Mouse (Mus musculus) forebrain, postnatal 0 days (tissue): ENCODE results near the gene Irs1. TPM values are rescaled to one million over a fixed set of nuclear protein-coding genes. Genes with fewer than 3 reads are reported as not detected.

Source experiments
- ATAC-seq: fragments of 200-750 bp; cut with Nextera tagmentation; 2 replicates; pipeline ENCODE4 v1.8.0; 2017; ENCODE audit warnings: mild to moderate bottlenecking, moderate library complexity
- DNase-seq: peaks from one replicate; pipeline ENCODE4 v3.0.0-alpha.2; 2015
- H3K27ac ChIP-seq: fragments of 300-500 bp; sonication (generic); 2 replicates; pipeline ENCODE4 v1.5.1; 2014; ENCODE audit warnings: low read depth, mild to moderate bottlenecking, antibody characterized with exemption, low read length, moderate library complexity, mixed read lengths
- H3K27me3 ChIP-seq: fragments of 300-500 bp; sonication (generic); 2 replicates; pipeline ENCODE4 v1.6.1; 2014; ENCODE audit warnings: mild to moderate bottlenecking, low read length, mixed read lengths; ENCODE audit not compliant: insufficient read depth
- H3K36me3 ChIP-seq: fragments of 300-500 bp; sonication (generic); 2 replicates; pipeline ENCODE4 v1.6.1; 2014; ENCODE audit warnings: mild to moderate bottlenecking, moderate library complexity; ENCODE audit not compliant: insufficient read depth
- H3K4me1 ChIP-seq: fragments of 300-500 bp; sonication (generic); 2 replicates; pipeline ENCODE4 v1.6.1; 2014; ENCODE audit warnings: antibody characterized with exemption; ENCODE audit not compliant: insufficient read depth
- H3K4me2 ChIP-seq: fragments of 300-500 bp; sonication (generic); 2 replicates; pipeline ENCODE4 v1.6.1; 2014; ENCODE audit warnings: low read depth, mild to moderate bottlenecking, moderate library complexity
- H3K4me3 ChIP-seq: fragments of 300-500 bp; sonication (generic); 2 replicates; pipeline ENCODE4 v1.5.1; 2014; ENCODE audit warnings: low read depth, low read length, mixed read lengths
- H3K9ac ChIP-seq: fragments of 300-500 bp; sonication (generic); 2 replicates; pipeline ENCODE4 v1.6.1; 2014; ENCODE audit warnings: mild to moderate bottlenecking
- H3K9me3 ChIP-seq: fragments of 300-500 bp; sonication (generic); 2 replicates; pipeline ENCODE4 v1.6.1; 2016; ENCODE audit warnings: low read length
- CTCF ChIP-seq: sonication (generic); IDR thresholded peaks from 2 replicates; pipeline ENCODE4 v1.5.1; 2016; ENCODE audit warnings: antibody characterized with exemption, control low read depth, low read depth
- WGBS: fragments of 180-500 bp; shearing (Covaris S2); extraction: QIAGEN DNeasy Blood & Tissue Kit; methylation state at CpG from one replicate; pipeline ENCODE4 v1.1.7; 2014; 5-methylcytosine and 5-hydroxymethylcytosine counted together
- polyA plus RNA-seq: library from polyadenylated mRNA; unstranded; fragments of >200 nt; fragmentation: Nextera tagmentation; extraction: Ambion mirVana; gene quantifications from 2 replicates; pipeline ENCODE4 v1.2.1, GENCODE M21; 2015
- total RNA-seq: library from RNA; depleted of rRNA; stranded (reverse); fragments of >200 nt; gene quantifications from 2 replicates; pipeline ENCODE4 v1.2.3, GENCODE M21; 2014

The Irs1 gene
- total and polyA plus RNA-seq, 2 experiments from 2014 or later = 4.4 to 45.3 TPM

DNA sequence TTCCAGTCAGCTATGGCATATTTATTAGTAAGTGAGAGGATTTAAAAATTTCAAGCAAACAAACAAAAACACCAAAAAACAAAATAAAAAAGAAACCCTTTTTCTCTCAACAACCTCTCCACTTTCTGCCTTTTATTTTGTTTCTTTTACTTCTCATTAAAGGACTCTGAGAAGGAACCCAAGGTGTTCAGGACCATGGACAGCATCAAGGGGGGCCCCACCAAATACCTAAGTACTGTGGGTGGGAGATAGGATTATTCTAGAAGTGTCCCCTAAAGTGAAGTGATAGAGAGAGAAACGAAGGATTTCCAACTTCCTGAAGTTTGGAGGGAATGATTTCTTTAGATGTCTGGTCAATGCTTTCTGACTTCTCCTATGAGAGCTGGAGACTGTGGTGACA is 7.4 kb upstream of the Irs1 start:
- H3K27ac ChIP-seq = no peak overlapping the region
- no peaks in the 10 kb centered on the region for H3K27me3 ChIP-seq
- no peaks in the 10 kb centered on the region for H3K9me3 ChIP-seq
- no peaks in the 10 kb centered on the region for H3K36me3 ChIP-seq
- DNase-seq = no peak
- no peak overlapping the region for H3K4me2 ChIP-seq
- no peaks in the 10 kb centered on the region for H3K4me1 ChIP-seq
- no peak for ATAC-seq
- no peak overlapping the region for H3K9ac ChIP-seq
- H3K4me3 ChIP-seq = no peak overlapping the region
- no peak for TF ChIP-seq CTCF
- 44% methylated on average over 1 of the region's 1 CpGs for WGBS

- ATAC-seq (no peak), DNase-seq (peak; percentile 86)
- H3K4me1 ChIP-seq = peaks cover 9% of the 10 kb centered on the region; the same call in 1 of the 2 replicates
- no peak overlapping the region for H3K4me3 ChIP-seq
- H3K9me3 ChIP-seq = no peaks in the 10 kb centered on the region
- H3K27me3 ChIP-seq = no peaks in the 10 kb centered on the region
- no peak overlapping the region for H3K9ac ChIP-seq
- H3K27ac ChIP-seq = no peak overlapping the region
- H3K36me3 ChIP-seq = no peaks in the 10 kb centered on the region
- H3K4me2 ChIP-seq = no peak overlapping the region
- 7% methylated on average over 6 of the region's 6 CpGs for WGBS
- peak; percentile 79 for TF ChIP-seq CTCF
These were observed 2.9 kb upstream of the Irs1 start for GRCm38 (mm10) chr1:82294102-82294501.

GRCm38 (mm10) chr1:82292771-82293170 is 1.6 kb upstream of the Irs1 start:
- Histone ChIP-seq H3K36me3 (peaks cover 3% of the 10 kb centered on the region; the same call in 1 of the 2 replicates), H3K9me3 (no peaks in the 10 kb centered on the region), H3K4me2 (peak overlapping the region; percentile 72), H3K9ac (peak overlapping the region; percentile 33), H3K27ac (peak overlapping the region; percentile 36; the same call in 1 of the 2 replicates), H3K27me3 (no peaks in the 10 kb centered on the region), H3K4me1 (peaks cover 12% of the 10 kb centered on the region; the same call in 1 of the 2 replicates), H3K4me3 (peak overlapping the region; percentile 88)
- no peak for TF ChIP-seq CTCF
- ATAC-seq (peak; percentile 59), DNase-seq (peak; percentile 85)
- under 1% methylated on average over 13 of the region's 13 CpGs for WGBS

GRCm38 (mm10) chr1:82291930-82292712 is 905 bp upstream of the Irs1 start:
- Histone ChIP-seq H3K27ac (peak overlapping the region; percentile 95), H3K36me3 (peaks cover 4% of the 10 kb centered on the region; the same call in 1 of the 2 replicates), H3K4me1 (peaks cover 17% of the 10 kb centered on the region; the same call in 1 of the 2 replicates), H3K4me3 (peak overlapping the region; percentile 88), H3K4me2 (peak overlapping the region; percentile 72), H3K9me3 (no peaks in the 10 kb centered on the region), H3K9ac (peak overlapping the region; percentile 76), H3K27me3 (no peaks in the 10 kb centered on the region)
- DNase-seq (no peak), ATAC-seq (no peak)
- 2% methylated on average over 23 of the region's 23 CpGs for WGBS
- peak; percentile 6; the same call in 1 of the 2 replicates for TF ChIP-seq CTCF

GRCm38 (mm10) chr1:82290723-82291150 is 479 bp downstream of the Irs1 start:
- TF ChIP-seq CTCF = no peak
- Histone ChIP-seq H3K27ac (peak overlapping the region; percentile 95), H3K4me1 (peaks cover 17% of the 10 kb centered on the region; the same call in 1 of the 2 replicates), H3K9ac (peak overlapping the region; percentile 76), H3K4me3 (peak overlapping the region; percentile 88), H3K4me2 (peak overlapping the region; percentile 72), H3K36me3 (peaks cover 4% of the 10 kb centered on the region; the same call in 1 of the 2 replicates), H3K27me3 (no peaks in the 10 kb centered on the region), H3K9me3 (no peaks in the 10 kb centered on the region)
- under 1% methylated on average over 30 of the region's 31 CpGs for WGBS
- DNase-seq (peak; percentile 86), ATAC-seq (no peak; the same call in none of the 2 replicates)

- ATAC-seq = peak; percentile 30
- Histone ChIP-seq H3K27me3 (no peaks in the 10 kb centered on the region), H3K4me1 (peaks cover 17% of the 10 kb centered on the region; the same call in 1 of the 2 replicates), H3K4me2 (peak overlapping the region; percentile 72), H3K9me3 (no peaks in the 10 kb centered on the region), H3K36me3 (peaks cover 4% of the 10 kb centered on the region; the same call in 1 of the 2 replicates), H3K27ac (peak overlapping the region; percentile 95), H3K4me3 (peak overlapping the region; percentile 88), H3K9ac (peak overlapping the region; percentile 76)
- peak; percentile 61 for TF ChIP-seq CTCF
- WGBS = 1% methylated on average over 45 of the region's 45 CpGs
- peak; percentile 84 for DNase-seq
These were observed 1.1 kb downstream of the Irs1 start for GRCm38 (mm10) chr1:82289990-82290681.
